Mouse (Mus musculus) 3134 (cell line): ENCODE measurements around the gene Slc47a1.
A peak's percentile ranks its signal among the peaks of the same experiment; 100 is the strongest.
"Not testable (repeated sequence)": the region's sequence is repeated elsewhere in the genome, so short reads cannot be mapped to it uniquely, and the experiment has no call there.

Experiments used
- DNase-seq: peaks from one replicate; pipeline ENCODE4 v3.0.0-alpha.2; 2011; ENCODE audit warnings: low spot score; ENCODE audit not compliant: insufficient read length; ENCODE audit errors: extremely low read depth

The Slc47a1 gene

DNA sequence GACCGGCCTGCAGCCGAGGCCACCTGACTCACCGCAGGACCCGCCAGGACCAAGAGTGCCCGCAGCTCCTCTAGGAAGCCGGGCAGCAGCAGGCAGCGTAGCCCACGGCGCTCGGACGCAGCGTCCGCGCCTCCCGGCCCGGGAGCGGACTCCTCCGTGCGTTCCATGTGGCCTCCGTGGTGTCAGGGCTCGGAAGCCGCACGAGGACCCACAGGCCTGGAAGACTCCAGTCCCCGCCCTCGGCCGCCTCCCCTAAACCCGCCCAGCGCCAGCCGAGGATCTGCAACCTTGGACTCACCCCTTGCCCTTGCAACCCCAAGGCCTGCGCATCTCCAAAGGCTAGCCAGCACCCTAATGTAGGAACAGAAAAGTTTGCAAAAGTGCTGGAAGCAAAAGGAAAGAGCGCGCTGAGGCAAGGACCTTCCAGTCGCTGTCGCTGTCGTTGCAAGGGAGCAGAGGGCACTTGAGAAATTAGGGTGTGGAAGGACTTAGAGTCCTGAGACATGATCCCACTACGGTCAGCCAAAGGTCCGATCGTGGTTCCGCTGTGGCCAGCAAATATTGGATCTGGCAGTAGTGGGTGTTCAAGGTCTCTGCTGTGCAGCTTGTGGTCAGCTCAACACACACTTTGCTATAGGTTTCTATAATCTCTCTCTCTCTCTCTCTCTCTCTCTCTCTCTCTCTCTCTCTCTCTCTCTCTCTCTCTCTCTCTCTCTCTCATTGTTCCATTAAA lies at the start of gene Slc47a1:
TSS of gene Slc47a1 (minus strand) at position 465 of the 733 bp plus-strand sequence.
- DNase-seq, result peak; percentile 23

DNA sequence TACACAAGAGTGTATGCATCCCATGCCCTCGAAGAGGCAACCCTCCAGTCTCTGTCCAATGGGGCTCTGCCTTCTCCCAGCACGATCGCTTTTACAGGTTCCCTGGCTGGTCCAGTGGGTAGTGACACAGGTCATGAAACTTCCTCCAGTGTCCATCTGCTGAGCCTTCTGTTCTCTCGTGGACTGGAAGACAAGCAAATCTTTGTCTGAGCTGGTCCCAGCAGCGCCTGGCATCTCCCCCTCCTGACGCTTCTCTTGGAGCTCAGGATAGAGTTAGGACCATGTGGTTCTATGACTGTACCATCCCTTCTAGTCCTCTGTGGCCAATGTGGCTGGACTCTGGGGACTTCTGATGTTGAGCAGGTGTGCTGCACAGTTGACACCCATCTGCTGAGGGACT lies 41.1 kb upstream of the Slc47a1 start:
- no peak for DNase-seq

DNA sequence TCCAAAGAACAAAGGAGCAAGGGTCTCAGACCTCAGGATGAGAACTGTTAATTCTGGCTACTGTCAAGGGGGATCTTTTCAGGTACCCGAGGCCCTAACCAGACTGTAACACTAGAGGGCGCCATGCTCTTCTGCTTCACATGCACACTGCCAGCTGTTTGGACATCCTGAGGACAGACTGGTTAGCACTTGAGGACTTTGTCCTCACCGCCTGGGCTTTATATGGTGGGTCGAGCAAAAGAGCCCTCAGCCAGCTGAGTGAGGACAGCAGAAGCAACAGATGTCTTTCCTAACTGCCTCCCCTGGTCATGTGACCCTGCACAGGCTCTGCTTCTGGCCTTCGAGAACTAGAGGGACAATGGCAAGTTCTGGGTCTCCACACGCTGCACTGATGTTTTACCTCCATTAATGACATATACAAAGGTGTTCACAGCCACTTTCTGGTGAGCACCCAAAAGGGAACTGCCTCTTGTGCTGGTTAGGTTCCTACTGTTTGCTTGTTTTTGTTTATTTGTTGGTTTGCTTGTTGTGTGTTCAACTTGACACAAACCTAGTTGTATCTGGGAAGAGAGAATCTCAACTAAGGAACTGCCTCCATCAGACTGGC lies 39.9 kb upstream of the Slc47a1 start:
- DNase-seq, result peak; percentile 30

- peak; percentile 11 for DNase-seq
These were observed 38.4 kb upstream of the Slc47a1 start for GRCm38 (mm10) chr11:61416540-61416939.

- DNase-seq, result no peak
These were observed 37.3 kb upstream of the Slc47a1 start for GRCm38 (mm10) chr11:61415444-61415843.

GRCm38 (mm10) chr11:61414560-61414959 lies 36.4 kb upstream of the Slc47a1 start:
- DNase-seq, result no peak

GRCm38 (mm10) chr11:61413411-61413810 lies 35.3 kb upstream of the Slc47a1 start:
- DNase-seq, result no peak

GRCm38 (mm10) chr11:61411809-61412208 lies 33.7 kb upstream of the Slc47a1 start:
- DNase-seq, result no peak

DNA sequence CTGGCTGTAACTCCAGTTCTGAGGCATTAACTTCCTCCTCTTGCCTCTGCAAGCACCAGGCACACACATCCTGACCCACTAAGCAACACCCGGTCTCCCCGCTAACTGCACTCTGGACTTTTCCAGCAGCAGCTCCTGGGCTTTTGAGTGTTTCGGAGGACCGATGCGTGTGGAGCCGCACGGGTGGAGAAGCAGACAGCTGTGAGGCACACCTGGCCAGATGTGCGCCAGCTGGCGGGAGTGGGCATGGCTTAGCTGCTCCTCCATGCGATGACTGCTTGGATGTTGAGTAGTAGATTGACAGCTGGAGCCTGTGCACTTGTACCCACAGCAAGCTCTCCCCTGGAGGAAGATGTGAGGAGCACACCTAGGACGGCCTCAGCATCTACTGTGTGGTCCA lies 33.1 kb upstream of the Slc47a1 start:
- no peak for DNase-seq

DNA sequence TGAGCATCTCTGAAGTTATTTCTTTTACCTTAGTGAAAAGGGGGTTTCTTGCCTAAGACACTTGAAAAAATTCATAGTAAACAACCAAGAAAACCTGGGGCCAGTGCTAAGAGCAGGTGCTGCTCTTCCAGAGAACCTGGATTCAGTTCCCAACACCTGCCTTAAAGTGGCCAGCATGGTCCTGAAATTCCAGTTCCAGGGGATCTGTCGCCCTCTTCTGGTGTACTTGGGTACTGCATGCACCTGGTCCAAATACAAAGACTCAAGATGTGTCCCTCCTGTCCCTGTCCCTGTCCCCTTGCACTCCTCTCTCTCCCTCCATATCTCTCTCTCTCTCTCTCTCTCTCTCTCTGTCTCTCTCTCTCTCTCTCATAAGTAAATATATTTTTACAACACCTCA lies 32.0 kb upstream of the Slc47a1 start:
- peak; percentile 34 for DNase-seq

- no peak for DNase-seq
These were observed 30.9 kb upstream of the Slc47a1 start for GRCm38 (mm10) chr11:61409051-61409450.

- DNase-seq, result peak; percentile 95
These were observed 30.3 kb upstream of the Slc47a1 start for GRCm38 (mm10) chr11:61408184-61409027.

GRCm38 (mm10) chr11:61407638-61408183 lies 29.6 kb upstream of the Slc47a1 start:
- DNase-seq, result peak; percentile 97

GRCm38 (mm10) chr11:61401794-61402193 lies 23.6 kb upstream of the Slc47a1 start:
- DNase-seq, result no peak

DNA sequence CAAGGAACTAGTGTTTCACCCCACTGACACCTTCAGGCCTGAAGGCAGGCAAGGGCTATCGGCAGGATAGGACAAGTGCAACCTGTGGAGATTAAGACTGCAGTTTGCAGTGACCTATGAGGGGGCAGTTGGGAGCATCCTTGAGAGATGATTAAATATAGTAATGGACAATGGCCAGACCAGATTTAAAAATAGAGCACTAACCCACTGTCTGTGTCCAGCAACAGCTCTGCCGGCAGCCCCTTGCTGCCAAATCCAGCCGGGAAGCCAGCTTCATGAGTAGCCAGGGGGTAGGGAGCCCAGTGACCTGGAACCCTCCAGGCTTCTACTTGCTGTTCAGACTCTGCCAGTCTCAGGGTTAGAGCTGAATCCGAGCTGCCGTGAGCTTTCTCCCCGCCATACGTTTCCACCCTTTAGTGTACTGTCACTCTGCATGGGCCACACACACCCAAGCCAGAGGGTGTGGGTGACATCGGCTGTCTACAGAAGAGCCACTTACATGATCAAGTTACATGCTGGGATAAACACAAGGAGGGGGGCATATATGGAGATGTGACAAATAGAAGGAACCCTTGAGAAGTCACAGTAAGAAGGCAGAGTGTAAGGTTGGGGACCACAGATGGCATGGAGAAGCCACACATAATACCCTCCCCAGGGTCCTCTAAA lies 22.7 kb upstream of the Slc47a1 start:
- no peak for DNase-seq

DNA sequence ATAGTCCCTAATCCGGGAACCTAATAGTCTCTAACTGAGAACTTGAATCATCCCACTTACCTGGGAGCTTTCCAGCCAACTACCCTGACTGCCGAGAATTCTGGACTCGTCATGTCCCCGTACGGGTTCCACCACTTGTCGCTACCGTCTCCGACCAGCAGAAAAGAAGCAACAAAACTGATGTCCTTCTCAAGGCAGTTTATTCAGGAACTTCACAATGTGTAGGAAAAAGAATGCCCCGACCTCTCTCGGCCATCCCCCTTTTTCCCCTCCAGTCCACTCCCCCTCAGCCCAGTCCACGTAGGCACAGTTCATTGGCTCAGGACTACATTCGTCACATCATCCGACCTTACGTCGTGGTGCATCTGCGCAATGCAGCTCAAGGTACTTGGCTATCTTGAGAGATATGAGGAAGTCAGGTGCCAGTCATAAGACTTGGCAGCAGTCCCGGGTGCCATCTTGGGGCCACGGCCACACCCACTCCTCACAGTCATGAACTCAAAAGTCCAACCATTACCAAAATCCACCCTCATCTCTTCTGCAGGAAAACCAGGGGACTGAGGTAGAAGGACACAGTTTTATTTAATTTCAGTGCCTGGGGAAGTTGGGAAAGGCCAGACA lies 19.4 kb upstream of the Slc47a1 start:
- DNase-seq, result not testable (repeated sequence)

DNA sequence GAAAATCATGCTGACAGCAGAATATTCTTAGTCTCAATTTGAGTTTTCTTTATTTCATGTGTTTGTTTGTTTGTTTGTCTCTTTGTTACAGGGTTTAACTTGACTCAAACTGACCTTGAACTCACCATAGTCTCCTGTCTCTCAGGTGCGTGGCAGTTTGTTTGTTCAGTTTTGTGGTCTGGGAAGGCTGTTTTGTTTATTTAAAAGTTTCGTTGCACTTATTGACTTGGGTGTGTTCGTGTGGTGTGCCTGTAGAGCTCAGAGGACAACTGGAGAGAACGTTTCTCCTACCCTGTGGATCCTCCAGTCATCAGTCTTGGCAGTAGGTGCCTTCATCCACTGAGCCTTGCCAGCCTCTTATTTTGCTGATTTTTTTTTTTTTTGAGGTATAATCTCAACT lies 10.8 kb upstream of the Slc47a1 start:
- DNase-seq, result no peak

GRCm38 (mm10) chr11:61388012-61388411 lies 9.9 kb upstream of the Slc47a1 start:
- peak; percentile 36 for DNase-seq

- no peak for DNase-seq
These were observed 9.1 kb upstream of the Slc47a1 start for GRCm38 (mm10) chr11:61387233-61387632.

DNA sequence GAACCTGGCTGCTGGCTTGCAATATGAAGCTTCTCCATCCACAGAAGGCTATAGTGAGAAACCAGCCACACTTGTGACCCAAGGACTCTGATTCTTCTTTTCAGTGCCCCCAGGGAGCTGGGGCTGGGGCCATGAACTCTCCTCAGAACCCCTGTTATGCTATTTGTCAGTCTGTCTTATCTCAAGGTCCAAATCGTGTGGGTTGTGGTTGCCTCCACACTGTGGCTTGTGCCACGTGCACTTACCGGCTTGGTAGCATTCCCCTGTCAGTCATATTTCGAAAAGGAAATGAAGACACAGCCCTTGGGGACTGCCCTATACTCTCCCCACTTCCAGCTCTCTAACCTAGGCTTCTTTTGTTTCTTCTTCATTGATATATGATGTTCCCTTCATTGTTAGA lies 7.6 kb upstream of the Slc47a1 start:
- no peak for DNase-seq
